Mouse (Mus musculus): Measurements from ENCODE around the gene H2al1c. TPM values are rescaled to one million over a fixed set of nuclear protein-coding genes. Genes with fewer than 3 reads are reported as not detected.
"Not testable (repeated sequence)": the region's sequence is repeated elsewhere in the genome, so short reads cannot be mapped to it uniquely, and the experiment has no call there.

H2al1c gene
- total RNA-seq (2015; ENCODE audit: low replicate concordance) (not detected in 2 replicates), total RNA-seq (2017; ENCODE audit: low replicate concordance) (not detected in 2 replicates)

DNA sequence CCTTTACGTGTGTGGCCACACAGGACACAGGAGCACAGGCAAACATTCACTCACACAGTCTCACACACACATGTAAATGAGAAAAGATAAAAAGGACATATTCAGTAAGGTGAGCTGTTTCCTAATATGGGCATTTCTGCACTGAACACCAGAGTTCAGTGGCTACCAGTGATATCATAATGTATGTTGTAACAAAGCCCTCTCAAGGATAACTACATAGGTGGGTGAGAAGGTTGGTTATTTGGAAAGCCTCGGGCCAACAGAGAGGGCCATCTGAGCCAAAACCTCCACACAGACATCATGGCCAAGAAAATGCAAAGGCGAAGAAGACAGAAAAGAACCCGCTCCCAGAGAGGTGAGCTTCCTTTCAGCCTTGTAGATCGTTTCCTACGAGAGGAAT lies at the start of gene H2al1c:
H2al1c (plus strand) TSS at position 301 of the 400 bp plus-strand sequence.
- ATAC-seq (replicated peaks; ENCODE audit: low FRiP score, poor library complexity, severe bottlenecking): not testable (repeated sequence)

GRCm38 (mm10) chrX:11264918-11265317 lies 40.5 kb upstream of the H2al1c start:
- no peak for ATAC-seq (replicated peaks; ENCODE audit: low FRiP score, poor library complexity, severe bottlenecking)

GRCm38 (mm10) chrX:11267791-11268190 lies 37.7 kb upstream of the H2al1c start:
- ATAC-seq (replicated peaks; ENCODE audit: low FRiP score, poor library complexity, severe bottlenecking): no peak

DNA sequence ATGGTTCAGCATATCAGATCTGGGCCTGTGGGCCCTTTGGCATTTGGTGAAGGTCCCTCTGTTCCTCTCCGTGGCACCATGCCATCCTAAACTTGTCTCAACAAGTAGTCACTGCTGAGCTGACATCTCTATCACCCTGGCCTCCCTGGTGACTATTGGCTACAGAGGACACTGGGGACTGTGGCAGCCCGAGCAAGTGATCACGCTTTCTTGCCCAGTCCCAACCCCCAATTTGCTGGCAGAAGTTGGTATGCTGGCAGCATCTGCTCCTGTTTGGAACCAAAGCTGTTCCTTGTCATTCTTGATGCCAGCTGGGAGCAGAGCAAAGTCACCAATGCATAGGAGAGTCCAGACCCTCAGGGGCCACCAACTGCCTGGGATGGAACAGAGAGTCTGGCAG lies 36.4 kb upstream of the H2al1c start:
- no peak for ATAC-seq (replicated peaks; ENCODE audit: low FRiP score, poor library complexity, severe bottlenecking)

DNA sequence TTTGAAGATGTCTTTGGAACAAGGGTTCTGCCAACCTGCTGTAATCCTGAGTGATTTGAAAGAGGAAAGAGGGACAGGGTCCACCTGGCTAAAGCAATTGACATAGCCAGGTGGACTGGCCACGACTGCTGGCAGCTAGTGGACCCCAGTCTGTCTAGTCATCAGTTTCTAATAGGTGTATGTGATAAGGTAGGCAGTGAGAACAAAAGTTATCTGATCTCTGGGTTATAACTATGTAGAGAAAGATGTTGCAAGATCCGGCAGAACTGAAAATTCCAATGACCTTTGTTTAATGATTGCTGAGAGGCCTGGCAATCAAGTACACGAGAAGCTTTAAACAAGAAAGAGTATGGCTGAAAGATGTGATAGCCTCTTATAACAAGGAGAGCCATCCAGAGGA lies 32.3 kb upstream of the H2al1c start:
- ATAC-seq (replicated peaks; ENCODE audit: low FRiP score, poor library complexity, severe bottlenecking): no peak

DNA sequence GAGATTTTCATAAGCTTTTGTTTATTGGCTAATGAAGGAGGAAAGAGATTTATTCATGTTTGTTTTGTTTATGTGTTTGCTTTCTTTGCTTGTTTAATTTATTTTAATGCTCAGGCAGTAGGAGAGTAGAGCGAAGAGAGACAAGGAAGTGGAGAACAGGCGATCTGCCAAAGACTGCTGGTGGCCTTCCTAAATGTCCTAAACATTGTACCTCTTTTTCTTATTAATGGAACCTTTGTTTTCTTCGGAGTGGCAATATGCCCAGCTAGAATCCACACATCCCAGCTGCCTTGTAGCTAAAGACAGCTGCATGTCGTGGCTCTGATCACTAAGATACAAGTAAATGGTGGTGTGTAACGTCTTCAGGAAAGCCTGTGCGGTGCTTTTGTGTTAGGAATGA lies 28.4 kb upstream of the H2al1c start:
- no peak for ATAC-seq (replicated peaks; ENCODE audit: low FRiP score, poor library complexity, severe bottlenecking)

DNA sequence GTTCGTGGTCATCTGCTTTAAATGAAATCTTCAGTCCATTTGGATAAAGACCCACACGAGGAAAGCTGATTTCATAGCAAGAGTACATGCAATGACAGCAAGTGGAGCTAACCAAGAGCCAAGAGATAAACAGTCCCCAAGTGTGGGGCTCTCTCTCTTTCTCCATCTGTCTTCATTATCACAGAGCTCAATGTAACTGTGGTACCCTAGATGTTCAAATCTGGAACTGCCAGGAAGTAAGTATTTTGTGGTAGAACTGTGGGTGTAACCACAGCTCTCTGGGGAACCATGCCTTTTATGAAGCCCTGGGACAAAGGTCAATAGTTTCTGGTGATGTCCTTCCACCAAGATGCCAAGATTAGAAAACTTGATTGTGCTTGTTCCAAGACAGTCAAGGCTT lies 24.7 kb upstream of the H2al1c start:
- ATAC-seq (replicated peaks; ENCODE audit: low FRiP score, poor library complexity, severe bottlenecking): no peak

DNA sequence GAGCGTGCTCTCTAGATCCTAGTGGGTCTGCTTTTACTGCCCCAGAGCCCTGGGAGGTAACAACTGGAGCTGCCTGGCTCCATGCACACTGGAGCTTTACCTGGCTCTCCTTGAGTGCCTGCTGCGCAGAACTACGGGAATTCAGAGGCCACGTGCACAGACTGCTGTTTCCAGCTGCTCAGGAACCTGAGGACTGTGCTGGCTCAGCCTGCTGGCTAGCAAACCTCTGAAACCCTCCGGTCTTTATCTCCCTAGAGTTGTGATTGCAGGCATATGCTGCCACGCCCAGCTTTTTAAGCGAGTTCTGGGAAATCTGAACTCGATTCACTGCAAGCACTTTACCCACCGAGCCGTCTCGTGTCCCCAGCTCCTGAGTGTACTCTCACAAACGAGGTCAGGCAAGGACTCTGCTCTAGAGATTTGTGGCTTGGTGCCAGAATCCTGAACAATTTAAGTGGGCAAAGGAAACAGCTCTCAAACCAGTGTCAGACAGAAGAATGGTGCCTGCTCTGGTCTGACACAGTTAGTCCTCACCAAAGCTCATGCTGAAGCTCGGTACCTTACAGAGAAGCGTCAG lies 17.1 kb upstream of the H2al1c start:
- no peak for ATAC-seq (replicated peaks; ENCODE audit: low FRiP score, poor library complexity, severe bottlenecking)

GRCm38 (mm10) chrX:11289244-11289643 lies 16.2 kb upstream of the H2al1c start:
- ATAC-seq (replicated peaks; ENCODE audit: low FRiP score, poor library complexity, severe bottlenecking): no peak

- ATAC-seq (replicated peaks; ENCODE audit: low FRiP score, poor library complexity, severe bottlenecking): not testable (repeated sequence)
These were observed 6.5 kb upstream of the H2al1c start, which contains the start of gene H2al1a for GRCm38 (mm10) chrX:11298957-11299356. H2al1a (plus strand) TSS chrX:11299257.

GRCm38 (mm10) chrX:11302132-11302531 lies 3.3 kb upstream of the H2al1c start, which contains the start of gene H2al1b:
H2al1b (plus strand) TSS chrX:11302432.
- not testable (repeated sequence) for ATAC-seq (replicated peaks; ENCODE audit: low FRiP score, poor library complexity, severe bottlenecking)

GRCm38 (mm10) chrX:11308524-11308923 lies 3.1 kb downstream of the H2al1c start, which contains the start of gene H2al1d:
H2al1d (plus strand) TSS chrX:11308824.
- not testable (repeated sequence) for ATAC-seq (replicated peaks; ENCODE audit: low FRiP score, poor library complexity, severe bottlenecking)

DNA sequence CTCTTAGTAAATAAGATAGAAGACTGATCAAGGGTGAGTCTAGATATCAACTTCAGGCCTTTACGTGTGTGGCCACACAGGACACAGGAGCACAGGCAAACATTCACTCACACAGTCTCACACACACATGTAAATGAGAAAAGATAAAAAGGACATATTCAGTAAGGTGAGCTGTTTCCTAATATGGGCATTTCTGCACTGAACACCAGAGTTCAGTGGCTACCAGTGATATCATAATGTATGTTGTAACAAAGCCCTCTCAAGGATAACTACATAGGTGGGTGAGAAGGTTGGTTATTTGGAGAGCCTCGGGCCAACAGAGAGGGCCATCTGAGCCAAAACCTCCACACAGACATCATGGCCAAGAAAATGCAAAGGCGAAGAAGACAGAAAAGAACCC lies 6.2 kb downstream of the H2al1c start, which contains the start of gene H2al1e:
H2al1e (plus strand) TSS at position 301 of the 400 bp plus-strand sequence.
- ATAC-seq (replicated peaks; ENCODE audit: low FRiP score, poor library complexity, severe bottlenecking): not testable (repeated sequence)

DNA sequence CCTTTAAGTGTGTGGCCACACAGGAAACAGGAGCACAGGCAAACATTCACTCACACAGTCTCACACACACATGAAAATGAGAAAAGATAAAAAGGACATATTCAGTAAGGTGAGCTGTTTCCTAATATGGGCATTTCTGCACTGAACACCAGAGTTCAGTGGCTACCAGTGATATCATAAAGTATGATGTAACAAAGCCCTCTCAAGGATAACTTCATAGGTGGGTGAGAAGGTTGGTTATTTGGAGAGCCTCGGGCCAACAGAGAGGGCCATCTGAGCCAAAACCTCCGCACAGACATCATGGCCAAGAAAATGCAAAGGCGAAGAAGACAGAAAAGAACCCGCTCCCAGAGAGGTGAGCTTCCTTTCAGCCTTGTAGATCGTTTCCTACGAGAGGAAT lies 9.4 kb downstream of the H2al1c start, which contains the start of gene H2al1f:
H2al1f (plus strand) TSS at position 301 of the 400 bp plus-strand sequence.
- ATAC-seq (replicated peaks; ENCODE audit: low FRiP score, poor library complexity, severe bottlenecking): not testable (repeated sequence)

DNA sequence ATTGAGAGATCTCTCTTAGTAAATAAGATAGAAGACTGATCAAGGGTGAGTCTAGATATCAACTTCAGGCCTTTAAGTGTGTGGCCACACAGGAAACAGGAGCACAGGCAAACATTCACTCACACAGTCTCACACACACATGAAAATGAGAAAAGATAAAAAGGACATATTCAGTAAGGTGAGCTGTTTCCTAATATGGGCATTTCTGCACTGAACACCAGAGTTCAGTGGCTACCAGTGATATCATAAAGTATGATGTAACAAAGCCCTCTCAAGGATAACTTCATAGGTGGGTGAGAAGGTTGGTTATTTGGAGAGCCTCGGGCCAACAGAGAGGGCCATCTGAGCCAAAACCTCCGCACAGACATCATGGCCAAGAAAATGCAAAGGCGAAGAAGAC lies 12.5 kb downstream of the H2al1c start, which contains the start of gene H2al1g:
H2al1g (plus strand) TSS at position 301 of the 400 bp plus-strand sequence.
- ATAC-seq (replicated peaks; ENCODE audit: low FRiP score, poor library complexity, severe bottlenecking): not testable (repeated sequence)

DNA sequence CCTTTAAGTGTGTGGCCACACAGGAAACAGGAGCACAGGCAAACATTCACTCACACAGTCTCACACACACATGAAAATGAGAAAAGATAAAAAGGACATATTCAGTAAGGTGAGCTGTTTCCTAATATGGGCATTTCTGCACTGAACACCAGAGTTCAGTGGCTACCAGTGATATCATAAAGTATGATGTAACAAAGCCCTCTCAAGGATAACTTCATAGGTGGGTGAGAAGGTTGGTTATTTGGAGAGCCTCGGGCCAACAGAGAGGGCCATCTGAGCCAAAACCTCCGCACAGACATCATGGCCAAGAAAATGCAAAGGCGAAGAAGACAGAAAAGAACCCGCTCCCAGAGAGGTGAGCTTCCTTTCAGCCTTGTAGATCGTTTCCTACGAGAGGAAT lies 15.7 kb downstream of the H2al1c start, which contains the start of gene H2al1h:
H2al1h (plus strand) TSS at position 301 of the 400 bp plus-strand sequence.
- ATAC-seq (replicated peaks; ENCODE audit: low FRiP score, poor library complexity, severe bottlenecking): not testable (repeated sequence)

DNA sequence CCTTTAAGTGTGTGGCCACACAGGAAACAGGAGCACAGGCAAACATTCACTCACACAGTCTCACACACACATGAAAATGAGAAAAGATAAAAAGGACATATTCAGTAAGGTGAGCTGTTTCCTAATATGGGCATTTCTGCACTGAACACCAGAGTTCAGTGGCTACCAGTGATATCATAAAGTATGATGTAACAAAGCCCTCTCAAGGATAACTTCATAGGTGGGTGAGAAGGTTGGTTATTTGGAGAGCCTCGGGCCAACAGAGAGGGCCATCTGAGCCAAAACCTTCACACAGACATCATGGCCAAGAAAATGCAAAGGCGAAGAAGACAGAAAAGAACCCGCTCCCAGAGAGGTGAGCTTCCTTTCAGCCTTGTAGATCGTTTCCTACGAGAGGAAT lies 18.9 kb downstream of the H2al1c start, which contains the start of gene H2al1i:
H2al1i (plus strand) TSS at position 301 of the 400 bp plus-strand sequence.
- not testable (repeated sequence) for ATAC-seq (replicated peaks; ENCODE audit: low FRiP score, poor library complexity, severe bottlenecking)

GRCm38 (mm10) chrX:11327522-11327921 lies 22.1 kb downstream of the H2al1c start, which contains the start of gene H2al1j:
H2al1j (plus strand) TSS chrX:11327822.
- ATAC-seq (replicated peaks; ENCODE audit: low FRiP score, poor library complexity, severe bottlenecking): not testable (repeated sequence)

- no peak for ATAC-seq (replicated peaks; ENCODE audit: low FRiP score, poor library complexity, severe bottlenecking)
These were observed 40.3 kb downstream of the H2al1c start for GRCm38 (mm10) chrX:11345762-11346161.

DNA sequence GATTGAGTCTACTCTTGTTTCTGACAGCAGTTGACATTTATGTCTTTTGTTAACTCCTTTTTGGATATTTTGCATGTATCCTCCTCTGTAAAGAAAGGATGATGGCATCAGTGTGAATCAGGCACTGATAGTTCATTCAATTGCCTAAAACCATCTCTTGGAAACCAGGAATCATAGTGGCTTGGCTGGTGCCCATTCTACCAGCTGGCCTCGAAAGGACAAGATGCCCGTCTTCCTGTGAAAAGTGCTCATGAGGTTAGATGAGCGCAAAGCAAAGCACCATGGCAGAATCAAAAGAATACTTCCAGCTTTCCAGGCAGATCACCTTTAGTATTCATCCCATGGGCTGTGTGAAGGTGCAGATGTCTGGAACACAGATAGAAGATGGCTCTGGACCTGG lies 41.3 kb downstream of the H2al1c start:
- no peak for ATAC-seq (replicated peaks; ENCODE audit: low FRiP score, poor library complexity, severe bottlenecking)
